Mouse (Mus musculus): ENCODE measurements around the gene Mrpl11.

GRCm38 (mm10) chr19:4961928-4962601 lies at the start of gene Mrpl11:
- TF ChIP-seq CTCF (IDR thresholded peaks at IDR 0.05; ENCODE audit: insufficient read depth, low read depth, low read length) (no peak), POLR2A (IDR thresholded peaks at IDR 0.05; ENCODE audit: insufficient read depth, low read depth, low read length) (no peak)
